Mouse (Mus musculus) thymus, postnatal 0 days (tissue): ENCODE results near the gene Zfp605. TPM values are rescaled to one million over a fixed set of nuclear protein-coding genes. Genes with fewer than 3 reads are reported as not detected.
"Not testable (repeated sequence)": the region's sequence is repeated elsewhere in the genome, so short reads cannot be mapped to it uniquely, and the experiment has no call there.

Source experiments
- DNase-seq: peaks from one replicate; pipeline ENCODE4 v3.0.0-alpha.2; 2015; ENCODE audit warnings: low spot score
- polyA plus RNA-seq: library from polyadenylated mRNA; unstranded; fragments of >200 nt; fragmentation: Nextera tagmentation; extraction: Ambion mirVana; gene quantifications from 2 replicates; pipeline ENCODE4 v1.2.1, GENCODE M21; 2015

Gene Zfp605
- polyA plus RNA-seq, 1 experiment from 2014 or later, result 5.8 TPM

DNA sequence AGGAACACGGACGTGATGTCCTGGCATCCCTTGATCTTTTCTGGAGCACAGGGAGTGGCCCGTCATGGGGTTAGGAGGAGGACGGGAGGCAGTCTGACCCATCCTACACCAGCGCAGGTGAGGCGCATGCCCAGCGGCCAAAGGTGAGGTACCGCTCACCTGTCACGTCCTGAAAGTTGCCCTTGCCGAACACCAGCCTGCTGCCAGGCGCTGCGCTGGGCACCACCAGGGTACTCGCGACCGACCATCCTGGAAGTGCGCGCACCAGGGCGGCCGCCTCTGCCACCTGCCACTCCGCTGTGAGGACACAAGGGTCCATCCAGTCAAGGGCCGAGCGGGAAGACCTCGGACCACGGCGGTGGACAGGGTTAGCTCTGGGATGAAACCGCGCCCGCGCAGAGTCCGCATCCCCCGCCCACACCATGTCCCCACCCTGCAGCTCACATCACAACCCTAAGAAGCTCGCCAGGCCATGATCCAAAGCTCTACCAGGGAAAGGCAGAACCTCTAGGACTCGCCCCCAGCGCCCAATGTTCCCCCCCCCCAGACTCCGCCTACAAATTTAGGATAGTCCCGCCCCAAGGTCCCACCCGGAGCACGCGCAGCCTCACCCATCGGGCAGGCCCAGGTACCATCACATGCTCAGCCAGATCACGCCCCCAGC is 2.9 kb upstream of the Zfp605 start:
- DNase-seq, result no peak

GRCm38 (mm10) chr5:110107581-110108304 is 2.1 kb upstream of the Zfp605 start, which contains the start of gene Gtpbp6:
Gtpbp6 (minus strand) TSS chr5:110108197.
- peak; percentile 97 for DNase-seq

GRCm38 (mm10) chr5:110108305-110108628 is 1.6 kb upstream of the Zfp605 start:
- no peak for DNase-seq

DNA sequence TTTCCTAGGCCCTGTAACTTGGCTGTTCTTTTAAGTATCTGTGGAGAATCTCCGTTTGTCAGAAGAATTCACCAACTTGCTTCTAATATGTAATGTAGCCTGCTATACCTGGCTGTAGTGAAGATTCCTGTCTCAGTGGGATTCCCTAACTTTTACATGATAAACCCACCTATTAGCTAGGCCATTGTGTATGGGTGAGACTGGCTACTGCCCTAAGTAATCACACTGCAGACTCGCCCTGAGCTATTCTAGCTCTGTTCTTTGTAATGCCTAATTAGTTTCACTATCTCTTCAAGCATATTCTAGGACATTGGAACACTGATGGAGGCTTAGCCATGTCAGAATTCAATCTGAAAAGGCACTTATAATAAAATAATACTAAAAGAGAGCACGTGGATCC is 12.5 kb downstream of the Zfp605 start:
- DNase-seq, result not testable (repeated sequence)

DNA sequence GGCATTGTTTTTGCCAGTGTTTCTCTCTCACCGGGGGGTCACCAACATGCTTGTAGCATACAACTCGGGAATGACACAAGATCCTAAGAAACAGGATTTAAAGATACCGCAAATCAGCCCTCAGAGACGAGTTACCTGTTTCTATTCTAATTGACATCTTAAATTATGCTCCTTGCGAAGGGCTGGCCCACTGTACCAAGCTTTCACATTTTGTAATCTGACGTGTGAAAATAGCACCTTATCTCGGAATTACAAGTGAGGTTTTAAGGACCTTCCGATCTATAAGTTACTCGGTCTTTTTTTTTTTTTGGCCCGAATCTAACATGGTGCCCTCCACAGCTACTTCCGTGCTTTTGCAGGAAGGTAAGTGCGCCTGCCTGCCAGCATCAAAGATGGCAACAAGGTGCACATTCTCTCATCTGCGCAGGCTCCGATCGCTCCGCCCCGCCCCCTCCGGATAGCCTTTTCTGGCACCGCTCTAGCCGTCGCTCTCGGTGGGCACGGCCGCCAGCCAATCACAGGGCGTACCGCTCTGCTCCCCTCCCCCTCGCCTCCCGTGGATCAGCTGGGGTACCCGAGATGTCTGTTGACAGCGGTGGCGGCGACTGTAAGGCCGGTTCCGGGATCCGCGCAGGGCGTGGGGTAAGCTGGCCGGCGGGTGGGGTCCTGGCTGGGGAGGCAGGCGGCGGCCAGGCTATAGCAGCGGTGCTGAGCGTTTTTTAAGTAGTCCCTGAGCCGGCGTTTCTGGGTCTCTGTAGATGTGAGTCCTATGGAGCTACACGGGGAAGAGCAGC is 25.6 kb downstream of the Zfp605 start, which contains the start of gene Chfr:
Chfr (plus strand) TSS at position 550 of the 794 bp plus-strand sequence.
- DNase-seq, result peak; percentile 99

GRCm38 (mm10) chr5:110136087-110136464 is 26.2 kb downstream of the Zfp605 start:
- no peak for DNase-seq

DNA sequence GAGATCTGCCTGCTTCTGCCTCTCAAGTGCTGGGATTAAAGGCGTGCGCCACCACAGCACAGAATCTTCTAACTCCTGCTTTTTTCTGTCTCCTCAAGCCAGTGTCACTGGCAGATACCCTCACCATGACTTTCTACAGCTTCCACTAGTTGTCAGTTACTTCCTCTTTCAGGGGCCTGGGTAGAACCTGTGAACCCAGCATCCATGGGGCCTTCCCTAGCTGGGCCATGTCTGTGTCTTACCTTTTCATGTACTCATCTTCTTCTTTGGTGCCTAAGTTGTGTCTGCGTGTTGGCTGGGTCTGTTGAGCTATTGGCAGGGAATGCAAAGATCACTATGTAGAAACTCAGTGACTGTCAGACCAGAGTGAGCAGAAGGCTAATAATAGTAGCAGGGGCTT is 27.9 kb downstream of the Zfp605 start:
- no peak for DNase-seq

DNA sequence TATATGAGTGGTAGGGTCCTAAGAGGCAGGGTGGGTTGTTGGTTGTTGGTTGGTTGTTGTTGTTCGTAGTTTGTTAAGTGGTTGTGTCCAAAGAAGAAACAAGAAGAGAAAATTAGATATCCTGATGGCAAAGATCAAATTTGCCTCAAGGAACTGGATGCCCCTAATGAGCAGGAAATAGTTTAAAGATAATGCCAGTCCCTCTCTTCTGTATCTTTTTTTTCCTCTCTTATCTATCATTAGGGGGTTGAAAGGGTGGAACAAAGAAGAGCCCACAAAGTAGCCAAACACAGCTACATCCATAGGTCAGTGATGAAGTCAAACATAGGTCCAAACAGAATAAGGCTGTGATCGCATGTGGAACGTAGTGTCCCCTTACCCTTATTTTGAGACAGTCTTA is 29.4 kb downstream of the Zfp605 start:
- DNase-seq, result no peak

GRCm38 (mm10) chr5:110140424-110140823 is 30.5 kb downstream of the Zfp605 start:
- no peak for DNase-seq

DNA sequence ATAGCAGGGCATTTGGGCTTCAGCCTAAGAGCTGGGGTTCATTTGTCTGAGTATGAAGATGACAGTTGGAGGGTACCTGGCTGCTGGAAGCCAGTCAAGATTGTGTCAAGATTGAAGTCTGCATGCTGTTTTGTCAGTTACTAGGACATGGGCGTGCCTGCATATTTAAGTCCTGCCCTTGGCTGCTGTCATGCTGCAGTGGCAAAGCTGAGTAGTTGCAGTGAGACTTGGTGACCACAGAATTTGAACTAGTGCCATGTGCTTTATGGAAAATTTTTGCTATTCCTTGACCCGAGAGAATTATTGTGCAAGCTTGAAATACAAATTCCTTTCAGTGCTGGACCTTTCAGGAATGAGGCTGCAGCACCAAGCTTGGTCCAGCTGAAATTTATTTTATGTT is 32.4 kb downstream of the Zfp605 start:
- DNase-seq, result no peak

DNA sequence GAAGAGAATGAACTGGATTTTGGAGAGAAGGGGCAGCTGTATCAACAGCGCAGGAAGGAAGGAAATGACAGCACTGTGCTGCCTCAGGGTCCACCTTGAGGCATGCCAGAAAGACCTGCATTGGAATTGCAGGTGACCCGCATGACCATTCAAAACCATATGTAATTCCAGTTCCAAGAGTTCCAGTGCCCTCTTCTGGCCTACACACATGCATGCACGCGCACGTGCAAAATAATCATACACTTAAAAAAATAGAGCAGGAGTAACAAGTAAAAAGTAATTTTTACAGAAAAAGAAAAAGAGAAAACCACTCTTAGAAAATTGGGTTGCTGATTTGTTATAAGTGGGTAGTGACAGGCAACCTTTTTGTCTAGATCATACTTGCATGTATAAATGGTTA is 33.1 kb downstream of the Zfp605 start:
- peak; percentile 24 for DNase-seq

DNA sequence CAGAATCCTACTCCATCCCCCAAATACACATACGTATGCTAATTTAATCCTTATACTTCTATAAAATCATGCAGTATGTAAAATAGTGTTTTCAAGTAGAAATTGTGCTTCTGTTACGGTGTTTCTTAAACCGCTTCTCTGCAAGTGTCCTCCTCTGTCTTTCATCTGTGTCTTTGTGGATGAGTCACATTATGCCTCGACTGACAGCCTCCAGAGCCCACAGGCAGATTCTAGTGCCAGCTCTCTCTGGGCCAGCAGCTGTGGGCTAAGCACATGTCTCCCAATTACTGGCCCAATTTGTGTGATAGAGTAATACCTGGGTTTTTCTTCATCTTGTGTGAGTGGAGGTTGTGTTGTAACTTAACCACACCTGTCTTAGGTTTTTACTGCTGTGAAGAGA is 59.5 kb downstream of the Zfp605 start:
- no peak for DNase-seq

DNA sequence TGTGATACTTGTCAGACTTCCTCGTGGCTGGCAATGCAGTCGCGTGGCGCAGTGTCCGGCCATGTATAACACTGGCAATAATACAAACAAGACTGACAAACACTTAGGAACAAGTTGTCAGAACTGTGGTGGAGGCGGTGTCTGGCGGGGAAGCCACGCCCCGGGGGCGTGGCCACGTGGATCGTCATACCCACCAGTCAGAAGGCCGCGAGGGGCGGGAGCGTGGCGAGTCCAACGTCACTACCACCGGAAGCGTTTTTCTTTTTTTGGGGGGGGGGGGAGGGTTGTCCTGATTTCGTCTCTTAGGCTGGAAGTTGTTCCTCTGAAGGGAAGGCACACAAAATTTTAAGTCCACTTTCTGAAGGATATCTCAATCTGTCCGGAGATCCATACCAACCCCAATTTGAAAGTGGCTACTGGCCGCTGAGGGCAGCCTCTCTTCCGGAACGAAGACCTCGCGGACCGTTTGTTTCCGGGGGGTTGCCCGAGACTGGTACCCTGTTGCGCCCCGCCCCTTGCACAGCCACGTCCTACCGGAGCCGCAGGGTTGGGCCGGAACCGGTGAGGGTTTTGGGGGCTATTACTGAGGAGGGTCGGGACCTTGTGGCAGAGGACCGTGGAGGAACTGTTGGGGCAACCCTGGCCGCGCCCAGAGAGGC is 66.6 kb downstream of the Zfp605 start, which contains the start of gene Golga3:
Golga3 (plus strand) TSS at position 340 of the 659 bp plus-strand sequence.
- peak; percentile 97 for DNase-seq

GRCm38 (mm10) chr5:110177021-110177420 is 67.1 kb downstream of the Zfp605 start:
- no peak for DNase-seq

- no peak for DNase-seq
These were observed 68.7 kb downstream of the Zfp605 start for GRCm38 (mm10) chr5:110178628-110179027.

Other genes starting within 250 kb of the Zfp605 start
- gene Gm15446, start 186.7 kb upstream of the Zfp605 start, polyA plus RNA-seq, result 1.2 and 1.5 TPM in 2 replicates
- 27.5 and 34.2 TPM in 2 replicates for gene Zfp932, start 113.6 kb upstream of the Zfp605 start, polyA plus RNA-seq
- 4.6 and 5.2 TPM in 2 replicates for gene Gm17655, start 37.6 kb upstream of the Zfp605 start, polyA plus RNA-seq
- gene Gm35315, start 15.7 kb upstream of the Zfp605 start, polyA plus RNA-seq, result 2.3 and 2.8 TPM in 2 replicates
- 3.3 and 3.5 TPM in 2 replicates for gene Plcxd1, start 10.1 kb upstream of the Zfp605 start, polyA plus RNA-seq
- 32.0 and 36.8 TPM in 2 replicates for gene Gtpbp6, start 1.9 kb upstream of the Zfp605 start, polyA plus RNA-seq
- gene Chfr, start 25.8 kb downstream of the Zfp605 start, polyA plus RNA-seq, result 75.1 and 82.2 TPM in 2 replicates
- 12.1 and 12.3 TPM in 2 replicates for gene Golga3, start 66.6 kb downstream of the Zfp605 start, polyA plus RNA-seq
- 22.9 and 26.4 TPM in 2 replicates for gene Ankle2, start 120.9 kb downstream of the Zfp605 start, polyA plus RNA-seq
- 64.7 and 67.4 TPM in 2 replicates for gene Pgam5, start 159.8 kb downstream of the Zfp605 start, polyA plus RNA-seq
- 7.6 and 9.1 TPM in 2 replicates for gene Pxmp2, start 176.1 kb downstream of the Zfp605 start, polyA plus RNA-seq
- 20.0 and 21.0 TPM in 2 replicates for gene Pole, start 176.2 kb downstream of the Zfp605 start, polyA plus RNA-seq
- gene P2rx2, start 233.1 kb downstream of the Zfp605 start, polyA plus RNA-seq, result 0.12 and 0.41 TPM in 2 replicates
- 1.2 and 1.3 TPM in 2 replicates for gene Lrcol1, start 234.6 kb downstream of the Zfp605 start, polyA plus RNA-seq